Mouse (Mus musculus) C2C12 (cell line): Measurements from ENCODE around the gene Poglut1. TPM values are rescaled to one million over a fixed set of nuclear protein-coding genes. Genes with fewer than 3 reads are reported as not detected.

Experiments
- H3K27me3 ChIP-seq: one replicate; pipeline ENCODE4 v1.6.1; 2011; ENCODE audit not compliant: control insufficient read depth, insufficient read depth, insufficient read length
- H3K36me3 ChIP-seq: one replicate; pipeline ENCODE4 v1.6.1; 2011; ENCODE audit not compliant: control insufficient read depth, insufficient read depth
- H3K4me3 ChIP-seq: one replicate; pipeline ENCODE4 v1.5.1; 2011; ENCODE audit warnings: mild to moderate bottlenecking, control low read depth; ENCODE audit not compliant: poor library complexity, insufficient read depth, severe bottlenecking
- H3K79me2 ChIP-seq: one replicate; pipeline ENCODE4 v1.6.1; 2011; ENCODE audit not compliant: control insufficient read depth, insufficient read depth
- H3K79me3 ChIP-seq: one replicate; pipeline ENCODE4 v1.6.1; 2011; ENCODE audit warnings: low read depth, control low read depth
- H3ac ChIP-seq: one replicate; pipeline ENCODE3; 2011; ENCODE audit warnings: low read depth; ENCODE audit not compliant: control insufficient read depth, insufficient read length
- CEBPB ChIP-seq: IDR thresholded peaks from one replicate; pipeline ENCODE4 v1.6.1; 2011; ENCODE audit warnings: low read depth, mild to moderate bottlenecking, control low read depth, moderate library complexity
- CTCF ChIP-seq: IDR thresholded peaks from one replicate; pipeline ENCODE4 v1.5.1; 2011; ENCODE audit not compliant: control insufficient read depth, insufficient read depth, insufficient read length
- FOSL1 ChIP-seq: IDR thresholded peaks from one replicate; pipeline ENCODE4 v1.8.0; 2011; ENCODE audit warnings: mild to moderate bottlenecking, low read length; ENCODE audit not compliant: poor library complexity, insufficient read depth, severe bottlenecking
- MAX ChIP-seq: IDR thresholded peaks from one replicate; pipeline ENCODE4 v1.6.1; 2011; ENCODE audit warnings: mild to moderate bottlenecking, control low read depth
- MYOD1 ChIP-seq: IDR thresholded peaks from one replicate; pipeline ENCODE4 v1.6.1; 2011; ENCODE audit warnings: low read depth; ENCODE audit not compliant: control insufficient read depth, insufficient read length
- MYOG ChIP-seq: IDR thresholded peaks from one replicate; pipeline ENCODE4 v1.6.1; 2011; ENCODE audit not compliant: control insufficient read depth, insufficient read length; ENCODE audit errors: extremely low read depth
- USF1 ChIP-seq: IDR thresholded peaks from one replicate; pipeline ENCODE4 v1.6.1; 2011; ENCODE audit warnings: low read depth, mild to moderate bottlenecking, control low read depth, moderate library complexity
- polyA plus RNA-seq: library from polyadenylated mRNA; unstranded; fragments of >200 nt; fragmentation: generic; extraction: Trizol; gene quantifications from one replicate; pipeline ENCODE4 v1.2.1, GENCODE M21; 2012; ENCODE audit warnings: missing spikeins

The Poglut1 gene
- polyA plus RNA-seq, 1 experiment, result 25.8 TPM

- Histone ChIP-seq H3K36me3 (peaks cover 56% of the 10 kb centered on the region), H3K4me3 (no peak overlapping the region), H3K27me3 (no peaks in the 10 kb centered on the region), H3K79me3 (peaks cover 4% of the 10 kb centered on the region), H3K79me2 (peaks cover 18% of the 10 kb centered on the region), H3ac (no peak overlapping the region)
- TF ChIP-seq MYOG, result no peak
- TF ChIP-seq USF1, result no peak
- TF ChIP-seq FOSL1, result no peak
- no peak for TF ChIP-seq CTCF
- no peak for TF ChIP-seq MYOD1
- TF ChIP-seq MAX, result no peak
- TF ChIP-seq CEBPB, result no peak
These were observed 73.5 kb downstream of the Poglut1 start for GRCm38 (mm10) chr16:38476312-38477240.

DNA sequence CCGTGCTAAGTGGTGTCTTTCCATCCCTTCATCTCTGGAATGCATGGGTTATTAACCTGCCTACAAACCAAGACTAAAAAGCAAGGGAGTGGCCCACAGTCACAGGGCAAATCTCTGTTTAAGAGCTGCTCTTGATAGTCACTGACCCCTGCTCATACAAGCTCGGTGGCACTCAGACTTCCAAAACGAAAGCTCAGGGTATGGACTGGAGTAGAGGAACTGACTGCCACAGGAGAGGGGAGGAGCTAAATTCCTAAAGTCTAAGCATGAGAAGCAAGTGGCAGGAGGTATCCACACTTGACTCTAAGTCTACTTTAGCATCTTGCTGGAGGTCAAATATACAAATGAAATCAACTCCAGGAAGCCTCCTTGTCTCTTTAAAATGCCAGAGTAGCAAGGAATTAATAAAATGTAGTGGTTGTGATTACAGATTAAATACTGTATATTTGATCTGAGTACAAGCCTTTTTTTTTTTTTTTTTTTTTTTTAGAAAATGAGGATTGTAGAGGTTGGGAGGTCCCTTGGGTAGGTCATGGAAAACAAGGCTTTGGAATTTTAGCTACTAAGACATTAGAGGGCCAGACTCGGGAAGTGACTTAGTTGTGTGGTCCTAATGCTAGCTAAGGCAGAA, 74.3 kb downstream of the Poglut1 start:
- H3K4me3 ChIP-seq, result no peak overlapping the region

More for the DNA sequence above, 74.3 kb downstream of the Poglut1 start:
- no peak overlapping the region for H3ac ChIP-seq
- peaks cover 6% of the 10 kb centered on the region for H3K79me3 ChIP-seq
- H3K79me2 ChIP-seq, result peaks cover 25% of the 10 kb centered on the region
- no peaks in the 10 kb centered on the region for H3K27me3 ChIP-seq
- TF ChIP-seq USF1 (no peak), MYOD1 (no peak), FOSL1 (no peak), CEBPB (no peak), MAX (no peak), MYOG (no peak)
- peaks cover 53% of the 10 kb centered on the region for H3K36me3 ChIP-seq

Other genes starting within 250 kb of the Poglut1 start
- gene Maats1, start 208.1 kb downstream of the Poglut1 start, polyA plus RNA-seq, result 0.61 TPM
- 404 TPM for gene Cox17, start 203.3 kb downstream of the Poglut1 start, polyA plus RNA-seq
- gene Gm21987, start 203.2 kb downstream of the Poglut1 start, polyA plus RNA-seq, result not detected
- gene Popdc2, start 188.0 kb downstream of the Poglut1 start, polyA plus RNA-seq, result 0.30 TPM
- 3.0 TPM for gene Pla1a, start 117.1 kb downstream of the Poglut1 start, polyA plus RNA-seq
- gene Adprh, start 97.6 kb downstream of the Poglut1 start, polyA plus RNA-seq, result 52.2 TPM
- 8.7 TPM for gene Cd80, start 94.7 kb downstream of the Poglut1 start, polyA plus RNA-seq
- 29.5 TPM for gene Timmdc1, start 27.6 kb downstream of the Poglut1 start, polyA plus RNA-seq
- gene Tmem39a, start 8.4 kb upstream of the Poglut1 start, polyA plus RNA-seq, result 56.9 TPM
- gene Arhgap31, start 163.0 kb upstream of the Poglut1 start, polyA plus RNA-seq, result 15.7 TPM
- 4.3 TPM for gene B4galt4, start 192.0 kb upstream of the Poglut1 start, polyA plus RNA-seq